Mouse (Mus musculus): Measurements from ENCODE around the gene Echdc3.

GRCm38 (mm10) chr2:6146257-6146656 lies 66.6 kb downstream of the Echdc3 start:
- TF ChIP-seq CTCF (IDR thresholded peaks at IDR 0.05; ENCODE audit: borderline replicate concordance, extremely low read depth, insufficient read depth, insufficient read length) (no peak), POLR2A (IDR thresholded peaks at IDR 0.05; ENCODE audit: borderline replicate concordance, extremely low read depth, insufficient read depth, insufficient read length, poor library complexity, severe bottlenecking) (no peak)

Data from brain, embryonic 14.5 days (tissue).